Mouse (Mus musculus): ENCODE data around the gene Prom1.

Prom1 gene

DNA sequence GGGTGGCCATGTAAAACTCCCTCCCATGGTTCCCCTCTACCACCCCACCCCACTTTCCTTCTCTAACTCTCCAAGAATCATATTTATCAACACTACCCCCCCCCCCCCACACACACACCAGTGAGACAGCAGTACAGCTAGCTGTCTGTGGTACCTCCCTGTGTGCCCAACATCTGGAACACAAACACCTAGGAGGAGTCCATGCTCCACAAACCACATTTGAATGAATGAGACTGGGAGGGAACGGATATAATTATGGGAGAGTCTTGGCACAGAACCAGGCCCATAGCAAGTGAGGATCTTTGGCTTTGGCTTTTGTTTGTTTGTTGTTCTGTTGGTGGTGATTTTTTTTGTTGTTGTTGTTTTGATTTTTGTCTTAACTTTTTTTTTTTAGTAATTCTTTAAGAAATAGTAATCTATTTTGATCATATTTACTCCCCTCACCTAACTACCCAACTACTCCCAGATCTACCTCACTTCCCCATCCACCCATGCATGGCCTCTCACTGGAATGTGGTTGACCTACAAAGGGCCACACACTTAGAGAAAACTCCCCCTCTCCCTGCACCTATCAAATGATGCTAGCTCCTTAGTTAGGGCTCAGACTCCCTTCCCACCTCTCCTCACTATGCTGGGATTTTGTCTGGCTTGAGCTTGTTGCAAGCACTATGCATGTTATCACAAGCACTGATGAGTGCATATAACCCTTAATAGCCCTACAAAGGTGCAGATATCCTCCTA, 124.8 kb downstream of the Prom1 start:
- DNase-seq (ENCODE audit: low read depth, low spot score), result no peak

DNA sequence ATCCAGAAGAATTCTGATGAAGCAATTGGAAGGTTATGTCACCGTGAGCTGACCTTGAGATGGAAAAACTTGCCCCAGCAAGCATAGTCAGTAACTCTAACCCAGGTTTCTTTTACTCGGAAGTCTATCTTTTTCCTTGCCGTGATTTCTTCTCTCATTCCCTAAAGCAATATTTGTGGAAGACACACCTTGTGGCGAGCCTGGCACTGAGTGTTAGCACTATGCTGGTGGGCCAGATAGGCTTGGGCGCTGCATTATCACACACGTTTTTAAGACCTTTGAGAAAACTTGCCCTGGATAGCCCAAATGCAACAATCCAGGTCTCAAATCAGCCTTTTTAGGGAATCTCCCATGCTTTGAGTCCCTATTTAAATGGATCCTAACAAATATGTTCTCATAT, 127.7 kb downstream of the Prom1 start:
- DNase-seq (ENCODE audit: low read depth, low spot score), result no peak

DNA sequence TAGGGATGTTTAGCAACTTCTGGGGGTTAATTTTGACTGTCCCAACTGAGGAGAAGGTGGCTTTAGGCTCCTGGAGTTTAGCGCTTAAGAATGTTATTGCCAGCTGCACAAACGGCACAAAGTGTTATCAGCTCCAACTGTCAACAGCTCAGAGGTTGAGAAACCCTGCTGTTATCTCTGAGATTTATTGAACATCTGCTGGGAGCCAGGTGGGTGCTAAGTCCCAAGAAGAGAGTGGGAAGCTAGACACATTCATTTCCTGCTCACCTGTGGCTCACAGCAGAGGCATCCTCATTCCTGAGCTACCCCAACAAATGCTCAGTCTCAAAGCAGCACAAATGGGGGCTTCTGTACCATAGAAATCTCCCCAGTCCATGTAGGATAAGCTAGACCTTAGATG, 130.7 kb downstream of the Prom1 start:
- no peak for DNase-seq (ENCODE audit: low read depth, low spot score)

DNA sequence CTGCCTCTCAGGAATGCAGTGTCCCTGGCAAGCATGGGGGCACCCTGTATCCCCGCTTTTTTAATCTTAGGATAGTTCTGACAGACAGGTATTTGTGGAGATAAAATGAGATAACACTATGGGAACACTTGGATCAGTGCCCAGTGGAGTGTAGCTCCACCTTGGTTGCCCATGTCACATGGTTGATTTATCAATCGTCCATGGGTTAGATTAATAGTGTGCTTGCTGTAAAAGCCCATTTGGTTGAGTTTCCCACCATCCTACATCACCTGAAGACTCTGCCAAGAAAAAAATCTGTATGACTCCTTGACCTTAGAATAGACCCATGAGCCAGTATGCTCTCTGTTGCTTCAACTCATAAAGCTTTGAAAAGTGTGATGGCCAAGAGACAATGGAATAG, 131.3 kb downstream of the Prom1 start:
- no peak for DNase-seq (ENCODE audit: low read depth, low spot score)

DNA sequence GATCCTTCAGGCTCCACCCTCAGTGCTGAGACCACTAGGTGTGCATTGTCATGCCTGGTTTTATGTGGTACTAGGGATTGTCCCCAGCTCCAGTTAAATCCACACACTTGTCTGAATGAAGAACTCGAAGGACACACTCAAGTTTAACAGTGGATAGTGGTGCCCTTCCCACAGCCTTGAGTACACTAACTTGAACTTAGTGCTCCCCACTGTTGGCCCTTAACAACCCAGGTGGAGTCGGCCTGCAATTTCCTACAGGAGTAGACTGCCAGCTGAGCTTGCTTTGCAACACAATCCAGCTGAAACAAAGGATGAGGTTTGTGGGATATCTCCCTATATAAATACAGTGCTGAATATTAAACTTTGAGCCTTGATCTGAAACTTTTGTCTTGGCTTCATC, 133.2 kb downstream of the Prom1 start:
- DNase-seq (ENCODE audit: low read depth, low spot score), result no peak

DNA sequence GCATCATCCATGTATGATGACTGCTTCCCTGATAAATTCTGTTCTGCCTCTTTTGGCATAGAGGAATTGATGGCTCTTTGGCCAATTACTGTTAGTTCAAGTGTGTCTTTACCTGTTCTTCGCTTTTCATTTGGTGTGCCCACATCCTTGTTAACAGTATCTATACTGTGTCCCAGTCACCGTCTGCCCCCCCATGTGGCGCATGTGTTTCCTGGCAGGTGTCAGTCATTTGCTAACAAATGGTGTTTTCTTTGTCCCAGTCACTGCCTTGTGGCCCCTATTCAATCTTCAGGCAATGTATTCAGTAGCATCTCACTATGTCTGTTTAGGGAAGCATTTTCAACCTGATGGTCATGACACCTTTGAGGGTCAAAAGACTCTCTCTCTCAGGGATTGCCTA, 140.8 kb downstream of the Prom1 start:
- DNase-seq (ENCODE audit: low read depth, low spot score), result no peak

DNA sequence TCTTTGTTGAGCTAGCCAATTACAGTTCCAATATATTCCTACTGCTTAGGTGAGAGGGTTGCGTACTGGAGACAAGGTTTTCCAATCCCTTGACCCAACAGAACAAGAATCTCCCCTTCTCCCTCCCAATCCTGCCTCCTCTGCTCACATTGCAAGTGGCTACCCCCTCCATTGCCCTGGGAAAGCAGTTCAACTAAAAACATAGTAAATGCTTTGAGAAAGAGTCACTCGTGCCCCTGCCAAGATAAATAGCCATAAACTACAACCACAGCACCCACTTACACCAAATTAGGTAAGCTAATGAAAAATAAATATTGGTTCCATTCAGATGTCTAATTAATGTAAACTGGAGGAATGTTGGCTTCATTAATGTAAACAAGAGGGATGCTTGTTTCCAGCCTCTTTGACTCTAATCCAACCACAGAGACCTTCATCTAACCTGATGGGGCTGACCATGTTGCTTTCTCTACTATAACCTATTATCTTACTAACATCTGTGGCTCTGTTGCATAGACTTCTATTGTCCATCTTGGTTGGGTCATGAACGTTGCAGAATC, 141.9 kb downstream of the Prom1 start:
- DNase-seq (ENCODE audit: low read depth, low spot score), result no peak

DNA sequence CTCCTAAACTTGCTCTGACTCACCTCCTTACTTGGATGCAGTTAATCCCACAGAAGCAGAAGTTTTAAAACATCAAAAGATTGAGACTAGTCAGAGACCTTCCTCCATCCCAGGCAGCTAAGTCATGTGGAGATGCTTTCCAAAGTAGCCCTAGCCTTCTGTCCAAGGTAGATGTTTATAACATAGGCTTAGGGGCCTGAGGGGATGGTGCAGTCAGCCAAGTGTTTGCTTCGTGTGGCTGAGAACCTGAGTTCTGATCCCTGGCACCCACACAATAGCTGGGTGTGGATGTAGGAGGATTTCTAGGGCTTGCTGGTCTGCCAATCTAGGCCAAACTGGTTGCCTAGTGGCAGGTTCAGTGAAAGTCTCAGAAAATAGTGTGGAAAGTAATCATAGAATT, 148.6 kb downstream of the Prom1 start:
- DNase-seq (ENCODE audit: low read depth, low spot score), result no peak

DNA sequence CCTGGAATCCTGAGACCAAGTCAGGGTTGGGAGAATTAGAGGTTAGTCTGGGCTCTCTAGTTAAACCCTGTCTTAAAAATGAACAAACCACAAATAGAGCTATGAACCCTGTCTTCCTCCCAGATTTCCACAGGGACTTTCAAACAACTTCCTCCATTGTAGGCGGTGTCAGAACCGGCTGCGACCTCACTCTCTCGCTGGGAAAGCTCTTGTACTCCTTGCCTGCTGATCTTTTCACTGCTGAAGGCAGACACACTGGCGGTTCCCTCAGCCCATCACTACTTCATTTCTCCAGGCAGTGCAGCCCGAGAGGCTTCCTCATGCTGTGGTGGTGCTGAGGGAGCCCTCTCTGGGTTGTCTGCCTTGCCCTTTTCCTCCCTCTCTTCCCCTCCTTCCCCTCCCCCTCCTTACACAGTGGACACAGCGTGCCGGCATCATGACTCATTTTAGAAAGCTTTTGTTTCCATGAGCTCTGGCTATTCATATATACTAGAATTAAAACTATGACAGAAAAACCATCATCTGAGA, 153.0 kb downstream of the Prom1 start:
- no peak for DNase-seq (ENCODE audit: low read depth, low spot score)

DNA sequence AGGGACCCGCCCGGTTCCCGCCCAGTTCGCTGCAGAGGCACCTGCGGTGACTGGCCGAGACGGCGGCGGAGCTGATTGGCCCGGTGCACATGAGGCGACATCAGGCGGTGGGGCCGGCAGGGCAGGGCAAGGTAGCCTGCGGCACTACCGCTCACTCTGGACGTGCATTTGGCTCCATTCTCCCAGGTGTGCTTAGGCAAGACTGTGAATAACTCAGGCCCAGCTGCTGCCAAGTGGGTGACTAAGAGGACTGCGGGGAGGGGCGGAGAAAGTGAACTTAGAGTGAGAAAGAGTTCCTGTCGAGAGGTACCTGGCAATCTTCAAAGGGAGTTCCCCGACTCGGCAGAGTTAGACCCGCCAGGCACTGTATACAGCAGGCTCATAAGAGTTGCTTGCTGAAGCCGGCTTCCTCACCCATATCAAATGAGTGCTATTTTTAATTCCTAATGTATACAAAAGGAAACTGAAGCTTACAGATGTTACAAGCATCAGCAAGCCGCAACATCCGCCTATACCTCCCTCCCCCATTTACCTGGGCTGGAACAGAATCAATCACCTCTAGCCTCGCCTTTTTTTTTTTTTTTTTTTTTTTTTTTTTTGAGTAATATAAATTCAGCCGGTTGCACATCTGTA, 153.6 kb downstream of the Prom1 start:
- no peak for DNase-seq (ENCODE audit: low read depth, low spot score)

DNA sequence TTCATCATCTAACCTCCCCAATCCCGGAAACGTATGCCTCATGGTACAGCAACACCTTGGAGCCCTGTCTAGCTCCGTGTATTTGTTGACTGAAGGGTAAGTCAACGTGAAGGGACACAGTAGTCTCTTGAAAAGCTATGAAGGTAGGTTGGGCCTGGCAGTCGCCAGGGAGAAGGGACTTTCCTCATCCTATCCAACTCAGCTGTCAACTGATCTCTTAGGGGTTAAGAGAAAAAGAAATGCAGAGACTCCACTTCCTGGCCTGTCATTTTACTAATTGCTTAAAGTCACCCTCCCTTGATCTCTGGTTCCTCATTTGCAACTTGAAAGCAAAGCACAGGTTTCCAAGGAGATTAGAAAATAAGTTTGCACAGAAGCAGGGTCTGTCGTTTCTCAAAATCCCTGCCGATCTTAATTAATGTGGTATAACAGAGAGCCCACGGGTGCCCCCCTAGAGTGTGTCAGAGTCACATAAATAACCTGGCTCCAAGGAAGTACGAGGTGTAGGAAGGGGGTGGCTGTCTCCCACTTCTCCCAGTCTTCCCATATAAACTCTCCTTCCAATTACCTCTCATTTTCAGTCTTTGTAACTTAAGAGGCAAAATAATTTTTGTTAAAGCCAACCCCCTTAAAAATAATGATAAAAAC, 154.4 kb downstream of the Prom1 start:
- no peak for DNase-seq (ENCODE audit: low read depth, low spot score)

All from retina, adult 2 months (tissue).